Mouse (Mus musculus) embryonic facial prominence, embryonic 14.5 days (tissue): ENCODE data around the gene Gm773. TPM values are rescaled to one million over a fixed set of nuclear protein-coding genes. Genes with fewer than 3 reads are reported as not detected.
"Not testable (repeated sequence)": the region's sequence is repeated elsewhere in the genome, so short reads cannot be mapped to it uniquely, and the experiment has no call there.

ENCODE experiments used
- ATAC-seq: fragments of 200-750 bp; cut with Nextera tagmentation; 2 replicates; pipeline ENCODE4 v1.8.0; 2017; ENCODE audit warnings: low read depth, moderate number of reproducible peaks, moderate TSS enrichment
- DNase-seq: peaks from one replicate; pipeline ENCODE4 v3.0.0-alpha.2; 2015; ENCODE audit warnings: low spot score
- H3K27ac ChIP-seq: fragments of 300-500 bp; sonication (generic); replicated peaks from 2 replicates; pipeline ENCODE4 v1.5.1; 2014; ENCODE audit warnings: low read depth, mild to moderate bottlenecking, low read length, moderate library complexity
- H3K27me3 ChIP-seq: fragments of 300-500 bp; sonication (generic); replicated peaks from 2 replicates; pipeline ENCODE4 v1.6.1; 2014; ENCODE audit warnings: low read length; ENCODE audit not compliant: control insufficient read depth, insufficient read depth
- H3K36me3 ChIP-seq: fragments of 300-500 bp; sonication (generic); 2 replicates; pipeline ENCODE4 v1.6.1; 2014; ENCODE audit warnings: low read length, mixed read lengths; ENCODE audit not compliant: control insufficient read depth, insufficient read depth
- H3K4me1 ChIP-seq: fragments of 300-500 bp; sonication (generic); 2 replicates; pipeline ENCODE4 v1.6.1; 2014; ENCODE audit warnings: antibody characterized with exemption, low read length; ENCODE audit not compliant: control insufficient read depth, insufficient read depth
- H3K4me2 ChIP-seq: fragments of 300-500 bp; sonication (generic); 2 replicates; pipeline ENCODE4 v1.6.1; 2014; ENCODE audit warnings: low read depth, mild to moderate bottlenecking, low read length, moderate library complexity, mixed read lengths
- H3K4me3 ChIP-seq: fragments of 300-500 bp; sonication (generic); 2 replicates; pipeline ENCODE4 v1.5.1; 2014; ENCODE audit warnings: low read depth, mild to moderate bottlenecking, low read length
- H3K9ac ChIP-seq: fragments of 300-500 bp; sonication (generic); 2 replicates; pipeline ENCODE4 v1.6.1; 2014; ENCODE audit warnings: low read depth, mild to moderate bottlenecking, low read length, moderate library complexity, mixed read lengths
- H3K9me3 ChIP-seq: fragments of 300-500 bp; sonication (generic); 2 replicates; pipeline ENCODE4 v1.6.1; 2016; ENCODE audit warnings: low read length; ENCODE audit not compliant: control insufficient read depth
- WGBS: fragments of 180-500 bp; shearing (Covaris S2); extraction: QIAGEN DNeasy Blood & Tissue Kit; methylation state at CpG from one replicate; pipeline ENCODE4 v1.1.7; 2014; 5-methylcytosine and 5-hydroxymethylcytosine counted together
- polyA plus RNA-seq: library from polyadenylated mRNA; unstranded; fragments of >200 nt; fragmentation: Nextera tagmentation; extraction: Ambion mirVana; gene quantifications from 2 replicates; pipeline ENCODE4 v1.2.1, GENCODE M21; 2014

Gm773 gene
- polyA plus RNA-seq, result not detected in 2 replicates

GRCm38 (mm10) chrX:56212771-56213170 lies at the start of gene Gm773:
Gene Gm773, minus strand, starts transcription at chrX:56212881.
- no peaks in the 10 kb centered on the region for H3K9me3 ChIP-seq
- DNase-seq, result no peak
- H3K4me1 ChIP-seq, result no peaks in the 10 kb centered on the region
- no peak within 1 kb of the TSS for H3K4me2 ChIP-seq
- ATAC-seq, result no peak
- no peak within 1 kb of the TSS for H3K4me3 ChIP-seq
- H3K27ac ChIP-seq, result no peak within 1 kb of the TSS
- H3K9ac ChIP-seq, result no peak within 1 kb of the TSS
- 86% methylated on average over 8 of the region's 8 CpGs for WGBS
- H3K27me3 ChIP-seq, result no peaks in the 10 kb centered on the region
- H3K36me3 ChIP-seq, result no peaks in the 10 kb centered on the region

GRCm38 (mm10) chrX:56186449-56186848 lies 26.2 kb downstream of the Gm773 start:
- not testable (repeated sequence) for H3K27ac ChIP-seq, H3K4me3 ChIP-seq, H3K4me2 ChIP-seq, H3K36me3 ChIP-seq, H3K9me3 ChIP-seq, H3K4me1 ChIP-seq, DNase-seq, H3K27me3 ChIP-seq, ATAC-seq, H3K9ac ChIP-seq
- WGBS, result no CpG with 5 or more reads among the region's 1 CpGs

GRCm38 (mm10) chrX:56151396-56151795 lies 61.3 kb downstream of the Gm773 start:
- H3K36me3 ChIP-seq, result no peaks in the 10 kb centered on the region
- H3K4me1 ChIP-seq, result no peaks in the 10 kb centered on the region
- no peaks in the 10 kb centered on the region for H3K27me3 ChIP-seq
- WGBS, result 84% methylated on average over 2 of the region's 2 CpGs
- no peak overlapping the region for H3K4me2 ChIP-seq
- no peaks in the 10 kb centered on the region for H3K9me3 ChIP-seq
- H3K9ac ChIP-seq, result no peak overlapping the region
- H3K27ac ChIP-seq, result no peak overlapping the region
- ATAC-seq, result no peak
- no peak overlapping the region for H3K4me3 ChIP-seq
- no peak for DNase-seq

Other genes starting within 250 kb of the Gm773 start
- gene 3830403N18Rik, start 76.3 kb downstream of the Gm773 start, polyA plus RNA-seq, result 2.2 and 2.7 TPM in 2 replicates
- gene Zfp449, start 133.5 kb upstream of the Gm773 start, polyA plus RNA-seq, result 10.7 and 11.6 TPM in 2 replicates
- gene Smim10l2a, start 161.7 kb upstream of the Gm773 start, polyA plus RNA-seq, result 3.3 and 4.0 TPM in 2 replicates
- gene Gm2174, start 235.1 kb upstream of the Gm773 start, polyA plus RNA-seq, result 3.5 and 4.3 TPM in 2 replicates
- 28.0 and 30.9 TPM in 2 replicates for gene Ints6l, start 242.0 kb upstream of the Gm773 start, polyA plus RNA-seq